Mouse (Mus musculus) heart, embryonic 16.5 days (tissue): Measurements from ENCODE around the gene Bicc1. TPM values are rescaled to one million over a fixed set of nuclear protein-coding genes. Genes with fewer than 3 reads are reported as not detected.

Source experiments
- ATAC-seq: fragments of 200-750 bp; cut with Nextera tagmentation; replicated peaks from 2 replicates; pipeline ENCODE4 v1.8.0; 2017; ENCODE audit warnings: moderate number of reproducible peaks; ENCODE audit not compliant: insufficient read depth, low FRiP score; ENCODE audit errors: extremely low read depth
- H3K27ac ChIP-seq: fragments of 300-500 bp; sonication (generic); 2 replicates; pipeline ENCODE4 v1.5.1; 2014; ENCODE audit warnings: mild to moderate bottlenecking, low read length, control low read depth, moderate library complexity
- H3K27me3 ChIP-seq: fragments of 300-500 bp; sonication (generic); 2 replicates; pipeline ENCODE4 v1.6.1; 2014; ENCODE audit warnings: low read length, mixed read lengths; ENCODE audit not compliant: control insufficient read depth, insufficient read depth
- H3K36me3 ChIP-seq: fragments of 300-500 bp; sonication (generic); 2 replicates; pipeline ENCODE4 v1.6.1; 2014; ENCODE audit not compliant: control insufficient read depth, insufficient read depth
- H3K4me1 ChIP-seq: fragments of 300-500 bp; sonication (generic); 2 replicates; pipeline ENCODE4 v1.6.1; 2014; ENCODE audit warnings: low read length, mixed read lengths; ENCODE audit not compliant: control insufficient read depth, insufficient read depth
- H3K4me2 ChIP-seq: fragments of 300-500 bp; sonication (generic); 2 replicates; pipeline ENCODE4 v1.6.1; 2014; ENCODE audit warnings: low read depth, mild to moderate bottlenecking, control low read depth, low read length
- H3K4me3 ChIP-seq: fragments of 300-500 bp; sonication (generic); 2 replicates; pipeline ENCODE4 v1.5.1; 2014; ENCODE audit warnings: mild to moderate bottlenecking, control low read depth, low read length
- H3K9ac ChIP-seq: fragments of 300-500 bp; sonication (generic); 2 replicates; pipeline ENCODE4 v1.6.1; 2014; ENCODE audit warnings: low read length, control low read depth
- H3K9me3 ChIP-seq: fragments of 300-500 bp; sonication (generic); replicated peaks from 2 replicates; pipeline ENCODE4 v1.6.1; 2016; ENCODE audit warnings: low read length; ENCODE audit not compliant: control insufficient read depth
- WGBS: fragments of 180-500 bp; shearing (Covaris S2); extraction: QIAGEN DNeasy Blood & Tissue Kit; methylation state at CpG from one replicate; pipeline ENCODE4 v1.1.7; 2014; 5-methylcytosine and 5-hydroxymethylcytosine counted together
- polyA plus RNA-seq: library from polyadenylated mRNA; unstranded; fragments of >200 nt; fragmentation: Nextera tagmentation; extraction: Ambion mirVana; gene quantifications from 2 replicates; pipeline ENCODE4 v1.2.1, GENCODE M21; 2015

Bicc1 gene
- polyA plus RNA-seq, 1 experiment from 2014 or later: 16.7 TPM

GRCm38 (mm10) chr10:71120769-71121165 is 38.7 kb downstream of the Bicc1 start:
- no peaks in the 10 kb centered on the region for H3K36me3 ChIP-seq
- no peak overlapping the region for H3K9ac ChIP-seq
- H3K4me1 ChIP-seq: peaks cover 21% of the 10 kb centered on the region
- H3K27ac ChIP-seq: no peak overlapping the region
- H3K27me3 ChIP-seq: no peaks in the 10 kb centered on the region
- H3K4me2 ChIP-seq: no peak overlapping the region
- no peak for ATAC-seq
- 70% methylated on average over 3 of the region's 3 CpGs for WGBS
- H3K9me3 ChIP-seq: no peaks in the 10 kb centered on the region
- H3K4me3 ChIP-seq: no peak overlapping the region

GRCm38 (mm10) chr10:71120121-71120768 is 39.3 kb downstream of the Bicc1 start:
- ATAC-seq: no peak
- Histone ChIP-seq H3K27ac (no peak overlapping the region), H3K36me3 (no peaks in the 10 kb centered on the region), H3K4me3 (no peak overlapping the region), H3K9ac (no peak overlapping the region), H3K4me2 (no peak overlapping the region), H3K9me3 (no peaks in the 10 kb centered on the region), H3K4me1 (peaks cover 21% of the 10 kb centered on the region), H3K27me3 (no peaks in the 10 kb centered on the region)
- 63% methylated on average over 14 of the region's 14 CpGs for WGBS

- no peak overlapping the region for H3K4me3 ChIP-seq
- ATAC-seq: peak; percentile 46; the same call in 1 of the 2 replicates
- 36% methylated on average over 15 of the region's 15 CpGs for WGBS
- H3K36me3 ChIP-seq: no peaks in the 10 kb centered on the region
- no peak overlapping the region for H3K9ac ChIP-seq
- peak overlapping the region; percentile 67 for H3K27ac ChIP-seq
- H3K4me1 ChIP-seq: peaks cover 21% of the 10 kb centered on the region
- H3K4me2 ChIP-seq: peak overlapping the region; percentile 5; the same call in 1 of the 2 replicates
- no peaks in the 10 kb centered on the region for H3K27me3 ChIP-seq
- no peaks in the 10 kb centered on the region for H3K9me3 ChIP-seq
Measured at GRCm38 (mm10) chr10:71119120-71119847, 40.2 kb downstream of the Bicc1 start.

- WGBS: 85% methylated on average over 7 of the region's 7 CpGs
Measured at GRCm38 (mm10) chr10:71117766-71118165, 41.7 kb downstream of the Bicc1 start.

GRCm38 (mm10) chr10:71114260-71114920 is 45.1 kb downstream of the Bicc1 start:
- Histone ChIP-seq H3K36me3 (0 out of 2 replicates have a peak, but pooled peaks cover 2% of the 10 kb centered on the region), H3K9ac (no peak overlapping the region), H3K4me2 (no peak overlapping the region), H3K9me3 (peaks cover 2% of the 10 kb centered on the region; the same call in 1 of the 2 replicates), H3K4me3 (no peak overlapping the region), H3K27ac (peak overlapping the region; percentile 35; the same call in 1 of the 2 replicates), H3K4me1 (peaks cover 5% of the 10 kb centered on the region), H3K27me3 (no peaks in the 10 kb centered on the region)
- 65% methylated on average over 10 of the region's 10 CpGs for WGBS
- ATAC-seq: no peak

More at GRCm38 (mm10) chr10:71117766-71118165, 41.7 kb downstream of the Bicc1 start:
- Histone ChIP-seq H3K27me3 (no peaks in the 10 kb centered on the region), H3K4me2 (no peak overlapping the region), H3K9ac (no peak overlapping the region), H3K9me3 (no peaks in the 10 kb centered on the region), H3K4me3 (no peak overlapping the region), H3K4me1 (peaks cover 18% of the 10 kb centered on the region), H3K27ac (no peak overlapping the region), H3K36me3 (no peaks in the 10 kb centered on the region)
- ATAC-seq: no peak

GRCm38 (mm10) chr10:71106491-71107205 is 52.9 kb downstream of the Bicc1 start:
- Histone ChIP-seq H3K27ac (no peak overlapping the region), H3K4me1 (no peaks in the 10 kb centered on the region), H3K9me3 (peaks cover 2% of the 10 kb centered on the region; the same call in 1 of the 2 replicates), H3K4me3 (no peak overlapping the region), H3K36me3 (0 out of 2 replicates have a peak, but pooled peaks cover 2% of the 10 kb centered on the region), H3K4me2 (no peak overlapping the region), H3K9ac (no peak overlapping the region), H3K27me3 (no peaks in the 10 kb centered on the region)
- WGBS: 92% methylated on average over 9 of the region's 9 CpGs
- no peak for ATAC-seq

GRCm38 (mm10) chr10:71104791-71105190 is 54.7 kb downstream of the Bicc1 start:
- WGBS: 68% methylated on average over 6 of the region's 6 CpGs

GRCm38 (mm10) chr10:71100815-71101499 is 58.5 kb downstream of the Bicc1 start:
- no peak for ATAC-seq
- WGBS: 78% methylated on average over 8 of the region's 8 CpGs
- no peak overlapping the region for H3K4me2 ChIP-seq

More at GRCm38 (mm10) chr10:71104791-71105190, 54.7 kb downstream of the Bicc1 start:
- Histone ChIP-seq H3K36me3 (no peaks in the 10 kb centered on the region), H3K9me3 (no peaks in the 10 kb centered on the region), H3K27me3 (no peaks in the 10 kb centered on the region), H3K4me2 (no peak overlapping the region), H3K4me1 (no peaks in the 10 kb centered on the region), H3K9ac (no peak overlapping the region), H3K27ac (no peak overlapping the region), H3K4me3 (no peak overlapping the region)
- ATAC-seq: no peak

More at GRCm38 (mm10) chr10:71100815-71101499, 58.5 kb downstream of the Bicc1 start:
- Histone ChIP-seq H3K27ac (no peak overlapping the region), H3K27me3 (no peaks in the 10 kb centered on the region), H3K4me3 (no peak overlapping the region), H3K9ac (no peak overlapping the region), H3K9me3 (no peaks in the 10 kb centered on the region), H3K36me3 (no peaks in the 10 kb centered on the region), H3K4me1 (no peaks in the 10 kb centered on the region)
